Mouse (Mus musculus): ENCODE data around the gene Pola2.

Pola2 gene

DNA sequence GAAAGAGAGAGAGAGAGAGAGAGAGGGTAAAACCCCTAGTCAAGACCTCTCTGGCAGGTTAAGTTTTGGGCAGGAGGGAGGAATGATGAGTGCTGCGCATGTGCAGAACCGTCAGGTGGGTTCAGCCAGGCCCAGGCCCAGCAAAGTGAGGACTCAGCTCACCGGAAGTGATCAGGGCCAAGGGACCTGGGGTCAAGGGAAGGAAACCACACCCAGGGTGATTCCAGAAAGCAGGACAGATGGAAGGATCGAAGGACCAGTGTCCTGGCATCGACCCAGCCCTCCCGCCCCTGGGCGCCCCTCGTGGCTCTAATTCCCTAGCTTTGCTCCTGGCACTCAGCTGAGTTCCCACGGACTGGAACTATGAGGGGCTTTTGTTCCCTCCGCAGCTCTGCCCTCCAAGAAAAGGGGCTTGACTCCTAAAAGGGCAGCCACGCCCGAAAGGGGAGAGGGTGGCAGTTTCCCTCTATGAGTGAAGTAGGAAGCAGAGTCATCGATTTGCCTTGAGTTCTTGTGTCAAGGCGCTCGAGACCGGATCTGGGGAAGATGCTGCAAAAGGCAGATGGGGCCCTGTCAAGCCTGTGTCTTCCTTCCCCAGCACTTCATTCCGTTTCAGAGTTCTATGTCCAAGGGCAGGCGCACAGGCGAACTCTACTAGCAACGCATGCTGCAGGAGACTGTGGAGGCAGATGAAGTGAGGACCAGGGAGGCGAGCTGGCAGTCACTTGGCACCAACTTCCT is 26.7 kb downstream of the Pola2 start:
- no peak for DNase-seq (ENCODE audit: low spot score in 2 of 2)

- no peak for DNase-seq (ENCODE audit: low spot score in 2 of 2)
Measured at GRCm38 (mm10) chr19:5935691-5936090, 28.3 kb downstream of the Pola2 start.

- DNase-seq (ENCODE audit: low spot score in 2 of 2): peak in 1 of 2 experiments; percentile 52
Measured at GRCm38 (mm10) chr19:5935266-5935665, 28.7 kb downstream of the Pola2 start.

DNA sequence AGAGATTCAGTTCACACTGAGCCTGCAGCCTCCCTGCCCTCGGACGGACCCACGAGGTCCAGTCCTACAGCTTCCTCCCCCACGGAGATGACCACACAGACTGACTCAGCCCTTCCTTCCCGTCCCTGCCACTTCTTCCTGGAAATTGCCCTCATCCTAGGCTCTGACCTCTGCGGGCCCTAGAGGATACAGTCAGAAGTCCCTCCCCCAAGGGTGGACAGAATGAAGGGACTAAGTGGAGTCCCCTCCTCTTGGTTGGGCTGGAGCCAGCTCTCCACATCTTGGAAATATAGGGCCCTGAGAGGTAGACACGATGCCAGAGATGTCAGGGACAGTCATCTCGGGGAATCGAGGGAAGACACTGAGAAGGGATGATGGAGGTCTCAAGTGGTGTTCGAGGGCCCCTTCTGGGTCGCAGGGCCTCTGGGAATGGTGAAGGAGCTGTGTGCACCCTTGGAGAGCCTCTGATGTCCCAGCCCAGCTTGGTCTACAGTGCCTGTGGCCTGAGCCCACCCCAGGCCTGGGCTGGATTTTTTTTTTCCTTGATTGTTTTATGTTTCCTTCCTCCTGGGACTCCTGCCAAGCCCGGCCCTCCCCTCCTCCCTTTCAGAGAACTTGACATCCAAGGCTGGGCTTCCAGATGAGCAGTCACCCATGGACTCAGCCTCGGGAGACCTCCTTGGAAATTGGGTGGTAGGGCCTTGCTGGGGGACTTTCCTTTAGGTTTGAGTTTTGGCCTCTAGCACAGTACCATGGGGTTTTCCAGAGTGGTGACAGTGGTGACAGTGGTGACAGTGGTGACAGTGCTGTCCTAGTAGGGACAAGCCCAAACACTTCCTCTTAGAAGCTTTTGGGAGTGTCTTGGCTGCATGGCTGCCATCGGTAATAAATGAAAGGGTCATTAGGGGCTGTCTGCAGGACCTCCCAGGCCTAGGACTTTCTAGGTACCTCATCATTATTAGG is 34.1 kb downstream of the Pola2 start:
- no peak for DNase-seq (ENCODE audit: low spot score in 2 of 2)

GRCm38 (mm10) chr19:5928546-5928945 is 35.5 kb downstream of the Pola2 start:
- no peak for DNase-seq (ENCODE audit: low spot score in 2 of 2)

GRCm38 (mm10) chr19:5928104-5928503 is 35.9 kb downstream of the Pola2 start:
- no peak for DNase-seq (ENCODE audit: low spot score in 2 of 2)

GRCm38 (mm10) chr19:5927532-5927931 is 36.5 kb downstream of the Pola2 start:
- no peak for DNase-seq (ENCODE audit: low spot score in 2 of 2)

- DNase-seq (ENCODE audit: low spot score in 2 of 2): no peak
Measured at GRCm38 (mm10) chr19:5927026-5927425, 37.0 kb downstream of the Pola2 start.

DNA sequence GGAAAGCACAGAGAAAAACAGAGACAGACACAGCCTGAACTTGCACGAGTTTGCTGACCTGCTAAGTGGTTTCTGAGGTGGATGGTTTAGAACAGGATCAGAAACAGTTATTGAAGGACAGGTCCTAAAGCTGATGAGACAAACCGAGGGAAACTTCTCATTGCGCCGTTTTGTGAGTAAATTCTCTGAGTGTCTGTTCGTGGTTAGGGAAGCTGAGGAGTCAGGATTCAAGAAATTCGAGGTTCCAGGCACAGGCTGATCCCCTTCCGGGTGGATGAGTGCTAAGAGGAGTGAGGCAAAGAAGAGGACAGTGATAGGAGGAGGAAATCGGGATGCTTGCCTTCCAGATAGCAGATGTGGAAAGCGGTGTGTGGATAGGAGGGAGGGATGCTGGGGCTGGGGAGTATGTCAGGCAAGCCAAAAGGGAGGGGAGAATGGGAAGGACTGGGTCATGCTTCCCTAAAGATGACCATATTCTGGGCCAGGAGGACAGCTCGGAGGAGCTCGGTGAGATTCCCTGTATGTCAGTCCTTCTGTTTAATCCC is 38.6 kb downstream of the Pola2 start:
- no peak for DNase-seq (ENCODE audit: low spot score in 2 of 2)

DNA sequence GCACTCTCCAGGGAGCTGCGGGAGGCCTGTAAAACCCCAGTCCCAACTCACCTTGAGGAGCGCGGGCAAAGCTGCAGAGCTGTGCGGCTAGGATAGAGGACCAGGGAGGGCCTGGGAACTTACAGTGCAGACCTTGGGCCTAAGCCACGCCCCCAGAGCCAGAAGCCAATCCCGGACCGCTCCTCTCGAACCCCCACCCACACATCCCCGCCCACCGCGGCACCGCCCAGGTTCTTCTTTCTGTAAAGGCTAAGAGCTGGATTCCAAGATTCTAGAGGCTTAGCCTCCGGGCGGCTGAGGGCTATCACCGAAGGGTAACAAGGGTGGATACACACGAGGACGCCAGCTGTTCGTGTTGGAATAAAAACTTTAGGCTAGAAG is 39.3 kb downstream of the Pola2 start, which contains the start of gene Cdc42ep2:
Gene Cdc42ep2 (minus strand): TSS at position 104 of the 381 bp plus-strand sequence.
- peak; percentile 93 to 95 for DNase-seq (ENCODE audit: low spot score in 2 of 2)

DNA sequence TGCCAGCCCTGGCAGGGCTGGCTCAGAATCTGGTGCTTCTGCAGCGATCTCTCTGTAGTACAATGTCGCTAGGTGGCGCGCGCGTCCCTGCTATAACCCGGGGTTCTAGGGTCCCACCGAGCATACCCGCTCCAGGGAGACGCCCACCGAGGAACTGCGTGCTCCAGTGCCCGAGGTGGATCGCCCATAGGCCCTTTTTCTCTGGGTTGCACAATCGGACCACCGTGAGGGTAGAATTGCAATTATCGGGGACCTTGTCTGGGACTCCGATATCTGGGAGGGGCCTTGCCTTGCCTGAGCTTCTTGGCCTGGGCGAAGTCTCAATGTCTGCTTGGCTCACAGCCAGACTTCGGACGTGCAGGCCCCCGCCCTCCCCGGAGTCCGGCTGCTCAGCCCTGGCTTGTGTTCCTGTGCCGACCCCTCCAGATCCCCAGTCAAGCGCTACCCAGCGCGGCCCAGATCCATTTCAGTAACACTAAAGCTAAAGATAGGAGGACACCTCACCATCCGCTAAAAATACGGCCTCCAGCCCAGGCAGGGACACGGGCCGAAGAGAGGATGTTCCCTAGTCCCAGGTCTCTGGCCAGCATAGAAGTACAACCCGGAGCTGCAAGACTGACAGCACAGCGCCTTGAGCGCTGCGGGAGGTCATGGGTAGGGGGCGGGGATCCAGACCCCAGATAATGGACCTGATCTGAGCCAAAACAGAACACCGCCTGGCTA is 39.9 kb downstream of the Pola2 start:
- peak; percentile 75 to 84 for DNase-seq (ENCODE audit: low spot score in 2 of 2)

DNA sequence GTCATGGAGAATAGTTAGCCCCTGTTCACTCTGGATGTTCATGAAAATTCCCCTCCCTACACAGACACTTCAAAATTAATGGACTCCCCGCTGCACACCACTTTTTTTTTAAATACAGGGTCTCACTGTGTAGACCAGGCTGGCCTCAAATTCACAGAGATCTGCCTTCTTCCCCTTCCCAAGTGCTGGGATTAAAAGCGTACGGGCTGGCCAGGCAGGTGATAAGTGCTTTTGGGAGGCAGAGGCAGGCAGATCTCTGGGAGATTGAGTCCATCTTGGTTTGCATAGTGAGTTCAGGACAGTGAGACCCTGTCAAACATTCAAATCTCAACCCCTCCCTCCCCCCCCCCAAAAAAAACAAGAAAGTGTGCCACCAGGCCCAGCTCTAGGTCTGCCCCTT is 41.0 kb downstream of the Pola2 start:
- no peak for DNase-seq (ENCODE audit: low spot score in 2 of 2)

DNA sequence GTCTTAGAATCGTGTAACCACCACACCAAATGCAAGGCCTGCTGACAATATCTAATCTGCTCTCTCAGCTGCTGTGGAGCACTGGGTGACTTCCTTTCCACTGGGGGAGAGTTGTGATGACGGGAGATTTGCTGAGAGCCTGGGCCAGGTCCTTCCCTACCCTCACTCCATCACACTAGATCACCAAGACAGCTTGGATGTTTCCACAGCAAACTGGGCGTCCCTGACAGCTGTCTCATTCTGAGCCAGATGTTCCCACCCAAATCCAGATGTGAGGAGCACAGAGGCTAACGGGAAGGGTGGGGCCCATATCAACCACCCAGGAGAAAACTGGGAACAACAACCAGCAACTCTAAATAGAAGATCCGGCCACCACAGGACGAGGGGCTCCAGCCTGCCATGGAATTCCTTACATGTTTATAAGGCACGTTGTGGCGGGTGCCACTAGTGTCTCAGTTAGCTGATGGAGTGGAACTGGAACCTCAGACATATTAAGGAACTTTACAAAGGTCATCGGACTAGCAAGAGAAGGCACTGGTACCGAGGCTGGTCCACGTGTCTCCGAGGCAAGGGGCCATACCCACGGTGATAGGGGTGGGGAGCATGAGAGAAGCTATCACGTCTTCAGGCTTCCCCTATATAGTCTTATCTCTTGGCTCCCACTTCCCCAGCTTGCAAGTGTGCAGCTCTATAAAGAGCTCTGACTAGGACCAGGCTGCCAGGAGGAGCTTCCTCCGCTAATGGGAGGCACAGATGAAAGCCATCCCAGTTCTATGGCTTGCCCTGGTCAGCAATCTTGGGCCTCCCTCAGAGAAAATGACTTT is 41.7 kb downstream of the Pola2 start:
- peak in 1 of 2 experiments; percentile 42 for DNase-seq (ENCODE audit: low spot score in 2 of 2)

DNA sequence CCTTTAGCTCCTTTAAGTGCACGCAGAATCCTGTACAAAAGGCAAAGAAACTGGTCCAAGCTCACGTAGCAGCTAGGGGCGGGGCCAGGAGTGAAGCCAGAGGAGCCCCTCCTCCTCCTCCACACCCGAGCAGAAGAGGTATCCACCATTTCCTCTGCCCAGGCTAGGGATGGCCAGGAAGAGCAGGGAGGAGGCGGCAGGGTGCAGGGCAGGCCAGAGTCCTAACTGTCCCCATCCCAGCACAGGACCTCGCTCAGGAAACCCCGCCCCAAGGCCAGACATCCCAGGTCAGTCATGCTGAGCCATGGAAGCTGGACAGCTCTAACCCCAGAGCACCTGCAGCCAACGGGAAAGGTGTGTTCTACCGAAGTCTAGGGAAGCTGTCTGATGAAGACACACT is 42.3 kb downstream of the Pola2 start:
- DNase-seq (ENCODE audit: low spot score in 2 of 2): no peak

GRCm38 (mm10) chr19:5913007-5913719 is 50.8 kb downstream of the Pola2 start, which contains the start of gene Dpf2:
Dpf2 (minus strand) TSS chr19:5913010.
- no peak for DNase-seq (ENCODE audit: low spot score in 2 of 2)

DNA sequence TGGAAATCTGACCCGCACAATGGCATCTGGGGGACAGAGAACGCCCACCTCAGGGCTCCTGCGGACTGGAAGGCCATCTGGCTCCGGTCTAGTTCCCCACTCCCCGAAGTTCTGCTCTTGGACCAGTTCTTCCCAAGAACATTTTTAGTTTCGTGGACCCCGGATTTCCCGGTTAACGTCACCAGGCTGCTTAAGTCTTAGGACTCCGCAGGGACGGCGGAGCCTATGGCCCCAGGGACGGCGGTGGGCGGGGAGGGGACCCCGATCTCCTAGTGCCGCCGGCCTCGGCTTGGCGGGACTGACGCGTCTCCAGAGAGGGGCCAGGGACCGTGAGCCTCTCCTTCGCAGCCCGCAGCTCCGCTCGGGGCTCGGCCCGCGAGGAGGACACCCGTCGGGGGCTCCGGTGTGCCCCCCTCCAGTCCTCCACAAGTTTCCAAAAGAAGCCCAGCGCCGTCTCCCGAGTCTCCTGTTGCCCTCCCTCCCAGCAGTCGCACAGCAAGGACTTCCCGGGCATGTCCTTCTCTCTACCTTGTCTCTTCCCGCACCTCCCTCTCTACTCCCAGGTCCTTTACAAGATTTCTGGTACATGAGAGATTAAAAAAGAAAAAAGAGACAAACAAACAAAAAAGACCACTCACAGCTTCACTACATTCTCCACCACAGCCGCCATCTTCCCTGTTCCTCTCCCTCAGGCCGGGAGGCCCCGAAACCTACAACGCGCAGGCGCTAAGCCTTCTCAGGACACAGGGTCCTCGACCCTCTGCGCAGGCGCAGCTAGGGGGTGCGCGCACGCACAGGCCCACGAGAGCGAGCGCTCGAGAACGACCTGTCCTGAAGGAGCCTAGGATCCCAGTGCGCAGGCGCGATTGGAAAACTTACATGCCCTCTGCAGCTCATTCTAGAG is 51.6 kb downstream of the Pola2 start:
- DNase-seq (ENCODE audit: low spot score in 2 of 2): peak; percentile 91 to 98

GRCm38 (mm10) chr19:5911430-5912102 is 52.4 kb downstream of the Pola2 start:
- no peak for DNase-seq (ENCODE audit: low spot score in 2 of 2)

DNA sequence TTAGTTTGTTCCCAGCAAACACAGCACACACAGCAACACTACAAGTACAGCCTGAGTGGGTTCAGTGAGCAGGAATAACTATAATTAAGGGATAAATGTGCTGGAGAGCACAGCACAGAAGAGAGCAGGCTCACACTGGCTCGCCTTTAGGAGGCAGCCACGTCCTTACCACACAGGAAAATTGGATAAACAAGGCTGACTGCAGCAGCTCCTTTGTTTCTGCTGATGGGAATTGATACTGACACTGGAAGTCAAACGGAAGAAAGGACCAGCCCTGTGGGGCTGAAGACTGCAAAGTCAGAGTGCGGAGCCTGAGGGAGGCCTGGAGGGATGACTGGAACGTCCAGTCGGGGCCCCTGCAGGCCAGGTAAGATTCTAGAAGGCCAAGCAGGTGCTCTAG is 53.8 kb downstream of the Pola2 start:
- DNase-seq (ENCODE audit: low spot score in 2 of 2): no peak

All from urinary bladder, adult 18-20 months (tissue).